Mouse (Mus musculus): ENCODE results near the gene Zfp872.

GRCm38 (mm10) chr9:22139746-22140145, 48.1 kb upstream of the Zfp872 start:
- TF ChIP-seq CTCF (IDR thresholded peaks at IDR 0.05 in 2 of 3, conservative IDR thresholded peaks at IDR 0.05 in 1 of 3; ENCODE audit: control insufficient read depth in 1 of 3, insufficient read depth in 1 of 3, low read depth in 2 of 3, low read length in 3 of 3, poor library complexity in 1 of 3, severe bottlenecking in 1 of 3): no peak
- no peak for TF ChIP-seq MXI1 (IDR thresholded peaks at IDR 0.05; ENCODE audit: low read depth, low read length)
- TF ChIP-seq NRF1 (IDR thresholded peaks at IDR 0.05; ENCODE audit: insufficient read depth, low read depth, low read length, poor library complexity, severe bottlenecking): no peak
- no peak for TF ChIP-seq EP300 (IDR thresholded peaks at IDR 0.05; ENCODE audit: low read depth in 1 of 2, low read length in 2 of 2)
- no peak for TF ChIP-seq CHD1 (IDR thresholded peaks at IDR 0.05; ENCODE audit: low read depth, low read length)
- no peak for TF ChIP-seq MAFK (IDR thresholded peaks at IDR 0.05; ENCODE audit: borderline replicate concordance, low read depth, low read length)
- TF ChIP-seq GABPA (IDR thresholded peaks at IDR 0.05; ENCODE audit: low read depth, low read length): no peak
